Mouse (Mus musculus): ENCODE data around the gene Atp11c. TPM values are rescaled to one million over a fixed set of nuclear protein-coding genes. Genes with fewer than 3 reads are reported as not detected.

The Atp11c gene
- polyA plus RNA-seq, 1 experiment from 2014 or later, result 16.1 TPM

GRCm38 (mm10) chrX:60348741-60349140, 243.8 kb downstream of the Atp11c start:
- Histone ChIP-seq H3K36me3 (replicated peaks) (no peaks in the 10 kb centered on the region), H3K27ac (no peak overlapping the region), H3K4me1 (no peaks in the 10 kb centered on the region), H3K27me3 (ENCODE audit: poor library complexity, severe bottlenecking) (no peaks in the 10 kb centered on the region), H3K4me3 (no peak overlapping the region), H3K9me3 (no peaks in the 10 kb centered on the region)
- WGBS, result 84% methylated on average over 1 of the region's 1 CpGs
- DNase-seq (ENCODE audit: extremely low spot score, low spot score), result no peak

DNA sequence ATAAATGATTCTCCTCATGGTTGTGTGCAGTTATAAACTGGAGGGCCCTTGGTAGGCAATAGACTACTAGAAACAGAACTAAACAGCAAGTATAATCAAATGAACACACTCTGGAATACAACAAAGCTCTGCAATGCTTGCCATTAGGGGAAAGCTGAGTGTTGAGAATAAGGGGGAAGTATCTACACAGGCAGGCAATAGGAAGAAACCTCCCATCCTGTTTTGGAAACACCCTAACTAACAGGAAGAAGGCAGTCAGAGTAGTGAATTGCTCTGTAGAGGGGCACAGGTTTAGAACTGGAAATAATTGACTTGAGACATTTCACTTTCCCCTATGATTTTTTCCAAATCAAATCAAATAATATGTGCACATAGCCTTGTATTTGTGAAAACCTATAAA, 247.1 kb downstream of the Atp11c start:
- Histone ChIP-seq H3K27ac (no peak overlapping the region), H3K4me1 (no peaks in the 10 kb centered on the region), H3K27me3 (ENCODE audit: poor library complexity, severe bottlenecking) (no peaks in the 10 kb centered on the region), H3K4me3 (no peak overlapping the region), H3K36me3 (replicated peaks) (no peaks in the 10 kb centered on the region), H3K9me3 (no peaks in the 10 kb centered on the region)
- DNase-seq (ENCODE audit: extremely low spot score, low spot score), result no peak

DNA sequence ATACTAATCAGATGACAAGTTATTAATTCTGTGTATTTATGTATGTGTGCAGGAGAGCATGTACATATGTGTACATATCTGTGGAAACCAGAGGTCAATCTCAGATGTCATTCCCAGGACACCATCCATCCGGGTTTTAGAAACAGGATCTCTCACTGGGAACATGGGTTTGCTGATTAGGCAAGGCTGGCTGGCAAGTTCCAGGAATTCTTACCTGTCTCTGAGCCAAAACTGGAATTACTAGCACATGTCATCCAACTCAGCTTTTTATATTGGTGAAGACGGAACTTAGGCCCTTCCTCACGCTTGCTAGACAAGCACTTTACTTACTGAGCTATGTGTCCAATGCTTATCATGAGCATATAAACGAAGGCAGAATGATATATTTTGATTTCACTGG, 247.5 kb downstream of the Atp11c start:
- Histone ChIP-seq H3K36me3 (replicated peaks) (no peaks in the 10 kb centered on the region), H3K27ac (no peak overlapping the region), H3K4me1 (no peaks in the 10 kb centered on the region), H3K4me3 (no peak overlapping the region), H3K9me3 (no peaks in the 10 kb centered on the region), H3K27me3 (ENCODE audit: poor library complexity, severe bottlenecking) (no peaks in the 10 kb centered on the region)
- WGBS, result 84% methylated on average over 4 of the region's 4 CpGs
- DNase-seq (ENCODE audit: extremely low spot score, low spot score), result no peak

DNA sequence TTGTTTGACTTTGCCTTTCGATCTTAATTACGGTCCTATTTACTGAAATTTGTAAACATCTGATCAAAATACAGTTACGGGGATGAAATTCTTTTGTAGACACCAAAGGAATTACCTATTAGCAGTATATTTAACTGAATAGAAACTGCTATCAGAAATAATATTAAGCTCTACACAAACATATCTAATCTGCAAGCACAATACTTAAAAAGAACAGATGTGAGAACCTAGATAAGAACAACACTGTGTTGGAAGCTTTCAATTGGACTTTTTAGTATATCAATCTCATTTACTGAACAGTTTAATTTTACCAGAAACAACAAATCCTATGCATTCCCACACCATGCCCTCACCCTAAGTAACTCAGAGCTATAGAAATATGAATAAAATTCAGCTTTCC, 262.8 kb downstream of the Atp11c start:
- WGBS, result 94% methylated on average over 3 of the region's 3 CpGs
- DNase-seq (ENCODE audit: extremely low spot score, low spot score), result no peak
- no peaks in the 10 kb centered on the region for H3K4me1 ChIP-seq

GRCm38 (mm10) chrX:60321321-60321720, 271.2 kb downstream of the Atp11c start:
- no peak for DNase-seq (ENCODE audit: extremely low spot score, low spot score)
- 0 out of 2 replicates have a peak, but pooled peaks cover 5% of the 10 kb centered on the region for H3K36me3 ChIP-seq (replicated peaks)
- H3K4me1 ChIP-seq, result no peaks in the 10 kb centered on the region
- no peak overlapping the region for H3K27ac ChIP-seq
- WGBS, result 96% methylated on average over 4 of the region's 4 CpGs
- no peak overlapping the region for H3K4me3 ChIP-seq
- H3K9me3 ChIP-seq, result no peaks in the 10 kb centered on the region
- H3K27me3 ChIP-seq (ENCODE audit: poor library complexity, severe bottlenecking), result no peaks in the 10 kb centered on the region

More for the DNA sequence above, 262.8 kb downstream of the Atp11c start:
- no peak overlapping the region for H3K27ac ChIP-seq
- no peak overlapping the region for H3K4me3 ChIP-seq
- H3K36me3 ChIP-seq (replicated peaks), result no peaks in the 10 kb centered on the region
- no peaks in the 10 kb centered on the region for H3K9me3 ChIP-seq
- no peaks in the 10 kb centered on the region for H3K27me3 ChIP-seq (ENCODE audit: poor library complexity, severe bottlenecking)

- no peaks in the 10 kb centered on the region for H3K4me1 ChIP-seq
- no peaks in the 10 kb centered on the region for H3K27me3 ChIP-seq (ENCODE audit: poor library complexity, severe bottlenecking)
- DNase-seq (ENCODE audit: extremely low spot score, low spot score), result no peak
These were observed 274.8 kb downstream of the Atp11c start for GRCm38 (mm10) chrX:60317661-60318060.

DNA sequence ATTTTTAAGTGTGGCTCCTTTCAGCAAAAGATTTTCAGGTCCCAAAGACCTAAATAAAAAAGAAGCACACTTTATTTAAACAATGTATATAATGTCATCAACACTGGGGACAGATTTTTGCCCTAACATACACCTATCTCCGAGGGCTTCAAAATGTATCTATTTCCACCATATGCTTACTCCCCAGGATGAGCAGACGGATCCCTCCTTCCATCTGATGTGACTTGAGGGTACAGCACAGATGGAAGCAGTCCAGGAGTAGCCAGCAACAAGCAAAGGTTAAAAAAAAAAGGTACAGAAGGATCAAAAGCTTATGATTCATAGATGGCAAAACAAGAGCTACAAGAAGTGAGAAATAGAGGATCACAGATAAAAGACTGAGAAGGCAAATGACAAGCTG, 300.2 kb downstream of the Atp11c start:
- 84% methylated on average over 2 of the region's 2 CpGs for WGBS
- no peak for DNase-seq (ENCODE audit: extremely low spot score, low spot score)
- H3K36me3 ChIP-seq (replicated peaks), result peaks cover 2% of the 10 kb centered on the region; the same call in 1 of the 2 replicates

More at GRCm38 (mm10) chrX:60317661-60318060, 274.8 kb downstream of the Atp11c start:
- Histone ChIP-seq H3K9me3 (no peaks in the 10 kb centered on the region), H3K27ac (no peak overlapping the region), H3K4me3 (no peak overlapping the region), H3K36me3 (replicated peaks) (0 out of 2 replicates have a peak, but pooled peaks cover 5% of the 10 kb centered on the region)
- 90% methylated on average over 3 of the region's 3 CpGs for WGBS

DNA sequence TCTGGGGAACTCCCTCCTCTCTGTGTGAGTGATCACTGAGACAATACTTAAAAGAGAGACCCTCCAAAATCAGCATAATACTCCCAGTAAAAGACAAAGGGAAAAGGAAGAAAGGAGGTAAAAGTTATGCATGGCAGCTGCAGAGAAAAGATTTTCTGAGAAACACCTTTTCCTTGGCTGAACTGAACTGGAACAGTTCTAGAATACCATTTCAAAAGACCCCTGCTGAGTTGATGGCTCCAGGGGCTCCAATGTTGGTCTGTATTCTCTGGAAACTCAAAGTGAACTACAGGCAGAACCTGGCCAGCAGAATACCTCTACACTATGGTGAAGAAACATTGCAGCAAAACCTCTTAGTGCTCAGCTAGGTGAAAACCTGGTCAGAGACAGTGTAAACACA, 337.2 kb downstream of the Atp11c start:
- peaks cover 2% of the 10 kb centered on the region; the same call in 1 of the 2 replicates for H3K36me3 ChIP-seq (replicated peaks)
- no peaks in the 10 kb centered on the region for H3K9me3 ChIP-seq
- H3K4me3 ChIP-seq, result no peak overlapping the region
- H3K27ac ChIP-seq, result no peak overlapping the region
- DNase-seq (ENCODE audit: extremely low spot score, low spot score), result no peak
- H3K4me1 ChIP-seq, result no peaks in the 10 kb centered on the region
- no peaks in the 10 kb centered on the region for H3K27me3 ChIP-seq (ENCODE audit: poor library complexity, severe bottlenecking)

More for the DNA sequence above, 300.2 kb downstream of the Atp11c start:
- no peaks in the 10 kb centered on the region for H3K27me3 ChIP-seq (ENCODE audit: poor library complexity, severe bottlenecking)
- H3K4me1 ChIP-seq, result no peaks in the 10 kb centered on the region
- H3K4me3 ChIP-seq, result no peak overlapping the region
- no peak overlapping the region for H3K27ac ChIP-seq
- no peaks in the 10 kb centered on the region for H3K9me3 ChIP-seq

DNA sequence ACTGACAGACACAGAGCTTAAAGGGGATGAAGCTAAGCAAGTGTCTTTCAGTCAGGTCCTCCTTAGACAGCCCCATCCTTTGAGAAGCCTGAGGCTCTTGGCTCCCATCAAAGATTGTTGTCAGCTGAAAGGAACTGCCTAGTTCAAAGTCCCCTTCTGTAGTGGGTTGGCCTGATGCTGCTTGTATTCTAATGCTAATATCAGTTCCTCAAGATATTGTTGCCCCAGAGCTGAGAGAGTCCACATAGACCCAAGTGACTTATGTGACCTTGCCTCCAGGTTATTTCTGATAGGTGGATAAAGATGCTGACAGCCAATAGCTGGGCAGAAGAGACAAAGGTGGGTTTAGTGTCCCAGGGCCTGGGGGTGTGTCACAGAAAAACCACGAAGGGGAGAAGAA, 404.8 kb downstream of the Atp11c start:
- WGBS, result 45% methylated on average over 1 of the region's 1 CpGs
- Histone ChIP-seq H3K36me3 (replicated peaks) (no peaks in the 10 kb centered on the region), H3K27ac (no peak overlapping the region), H3K4me1 (no peaks in the 10 kb centered on the region), H3K27me3 (ENCODE audit: poor library complexity, severe bottlenecking) (no peaks in the 10 kb centered on the region), H3K4me3 (no peak overlapping the region), H3K9me3 (no peaks in the 10 kb centered on the region)
- no peak for DNase-seq (ENCODE audit: extremely low spot score, low spot score)

- no peak for DNase-seq (ENCODE audit: extremely low spot score, low spot score)
- Histone ChIP-seq H3K36me3 (replicated peaks) (no peaks in the 10 kb centered on the region), H3K4me3 (no peak overlapping the region), H3K27me3 (ENCODE audit: poor library complexity, severe bottlenecking) (peaks cover 11% of the 10 kb centered on the region), H3K27ac (no peak overlapping the region), H3K4me1 (peaks cover 12% of the 10 kb centered on the region; the same call in 1 of the 2 replicates), H3K9me3 (no peaks in the 10 kb centered on the region)
- WGBS, result 35% methylated on average over 3 of the region's 3 CpGs
These were observed 409.9 kb downstream of the Atp11c start for GRCm38 (mm10) chrX:60182611-60183010.

DNA sequence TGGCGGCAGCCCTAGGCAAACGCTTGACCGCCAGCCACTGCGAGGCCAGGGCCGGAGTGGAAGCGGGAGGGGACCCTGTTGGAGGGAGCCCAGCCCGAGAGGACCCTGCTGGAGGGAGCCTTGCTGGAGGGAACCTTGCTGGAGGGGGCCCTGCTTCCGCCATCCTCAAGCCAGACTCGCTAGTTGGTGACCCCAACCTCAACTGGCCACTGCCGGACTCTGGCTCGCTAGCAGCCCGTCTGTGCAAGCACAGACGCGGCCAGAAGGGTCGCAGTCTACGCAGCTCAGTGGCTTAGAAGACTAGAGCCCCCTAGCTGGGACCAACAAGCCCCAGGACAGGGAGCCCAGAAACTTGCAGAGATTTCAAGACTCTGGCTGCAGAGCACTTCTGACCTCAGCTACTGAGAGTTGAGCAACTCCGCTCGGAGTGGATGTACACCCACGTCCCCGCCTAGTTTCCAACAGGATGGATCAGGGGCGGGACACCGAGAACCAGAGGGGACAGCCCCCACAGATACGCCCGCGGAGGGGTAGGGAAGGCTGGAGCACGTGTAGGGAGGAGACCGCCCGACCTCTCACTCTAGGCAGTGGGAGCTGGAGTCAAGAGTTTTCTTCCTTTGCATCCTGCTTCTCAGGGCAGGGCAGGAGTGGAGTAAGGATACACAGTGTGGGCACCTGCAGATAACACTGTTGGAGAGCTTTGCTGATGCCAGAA, 413.6 kb downstream of the Atp11c start, which contains the start of gene Mcf2:
Gene Mcf2 (minus strand): TSS at position 346 of the 715 bp plus-strand sequence.
- peaks cover 13% of the 10 kb centered on the region; the same call in 1 of the 2 replicates for H3K4me1 ChIP-seq
- 19% methylated on average over 28 of the region's 28 CpGs for WGBS
- H3K27me3 ChIP-seq (ENCODE audit: poor library complexity, severe bottlenecking), result peaks cover 17% of the 10 kb centered on the region
- peak within 1 kb of the TSS; percentile 55 for H3K4me3 ChIP-seq
- peak within 1 kb of the TSS; percentile 79 for H3K27ac ChIP-seq
- no peaks in the 10 kb centered on the region for H3K36me3 ChIP-seq (replicated peaks)
- no peaks in the 10 kb centered on the region for H3K9me3 ChIP-seq
- DNase-seq (ENCODE audit: extremely low spot score, low spot score), result peak; percentile 41

GRCm38 (mm10) chrX:60178025-60178743, 414.3 kb downstream of the Atp11c start:
- Histone ChIP-seq H3K27me3 (ENCODE audit: poor library complexity, severe bottlenecking) (peaks cover 17% of the 10 kb centered on the region), H3K4me3 (peak overlapping the region; percentile 55), H3K27ac (peak overlapping the region; percentile 79), H3K4me1 (peaks cover 13% of the 10 kb centered on the region; the same call in 1 of the 2 replicates), H3K36me3 (replicated peaks) (no peaks in the 10 kb centered on the region), H3K9me3 (no peaks in the 10 kb centered on the region)
- WGBS, result 13% methylated on average over 17 of the region's 19 CpGs
- no peak for DNase-seq (ENCODE audit: extremely low spot score, low spot score)

All from forebrain, embryonic 10.5 days (tissue).